Mouse (Mus musculus): ENCODE measurements around the gene BC049715.

- no peak for TF ChIP-seq CTCF (IDR thresholded peaks at IDR 0.05)
- peak; percentile 80 for TF ChIP-seq EP300 (IDR thresholded peaks at IDR 0.05)
Measured at GRCm38 (mm10) chr6:136789391-136789971, 37.9 kb upstream of the BC049715 start.

All from lung, postnatal 0 days (tissue).